Mouse (Mus musculus): ENCODE data around the gene Dpp6. TPM values are rescaled to one million over a fixed set of nuclear protein-coding genes. Genes with fewer than 3 reads are reported as not detected.
A peak's percentile ranks its signal among the peaks of the same experiment; 100 is the strongest.

Dpp6 gene
- polyA plus RNA-seq, 1 experiment from 2014 or later: 12.7 TPM

DNA sequence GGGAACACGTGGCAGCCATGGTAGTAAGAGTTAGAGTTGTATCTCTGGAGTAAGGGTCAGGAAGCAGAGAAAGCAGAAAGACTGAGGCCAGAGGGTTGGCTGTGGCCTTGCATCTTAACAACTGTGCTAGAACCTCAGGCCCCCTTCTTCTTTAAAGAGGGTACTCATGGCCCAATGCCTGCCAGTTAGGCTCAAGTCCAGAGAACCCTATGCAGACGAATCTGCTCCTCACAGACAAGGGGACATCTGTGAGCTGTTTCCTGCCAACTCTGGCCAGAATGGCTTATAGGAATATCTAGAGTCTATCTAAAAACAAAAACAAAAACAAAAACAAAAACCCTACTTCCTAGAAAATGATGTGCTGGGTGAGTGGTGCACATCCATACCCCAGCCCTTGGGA is 902.3 kb downstream of the Dpp6 start:
- Histone ChIP-seq H3K36me3 (no peaks in the 10 kb centered on the region), H3K27ac (no peak overlapping the region), H3K4me1 (replicated peaks) (peaks cover 5% of the 10 kb centered on the region), H3K27me3 (ENCODE audit: insufficient read depth, poor library complexity, severe bottlenecking) (no peaks in the 10 kb centered on the region), H3K9me3 (no peaks in the 10 kb centered on the region), H3K4me3 (no peak overlapping the region)
- no peak for DNase-seq (ENCODE audit: low spot score)
- 77% methylated on average over 2 of the region's 2 CpGs for WGBS

DNA sequence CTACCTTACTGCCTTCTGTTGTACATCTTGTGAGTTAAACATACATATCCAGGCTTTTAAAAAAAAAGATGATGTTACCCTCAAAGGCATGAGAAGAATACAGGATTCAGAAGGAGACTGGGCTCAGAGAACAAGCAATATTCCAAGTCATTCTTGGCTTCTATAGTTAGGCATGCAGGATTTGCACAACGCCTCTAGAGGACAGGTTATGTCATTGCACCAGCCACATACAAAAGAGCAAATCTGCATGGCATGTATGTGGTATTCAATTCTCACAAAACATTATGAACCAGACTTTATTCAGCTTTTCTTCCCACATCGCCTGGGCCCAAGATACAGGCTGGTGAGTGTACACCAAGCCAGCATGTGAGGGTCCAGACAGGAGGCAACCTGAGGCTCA is 907.5 kb downstream of the Dpp6 start:
- no peak for DNase-seq (ENCODE audit: low spot score)
- H3K9me3 ChIP-seq: 0 out of 2 replicates have a peak, but pooled peaks cover 5% of the 10 kb centered on the region
- H3K4me3 ChIP-seq: no peak overlapping the region
- no peaks in the 10 kb centered on the region for H3K4me1 ChIP-seq (replicated peaks)
- peaks cover 3% of the 10 kb centered on the region; the same call in 1 of the 2 replicates for H3K36me3 ChIP-seq
- H3K27me3 ChIP-seq (ENCODE audit: insufficient read depth, poor library complexity, severe bottlenecking): no peaks in the 10 kb centered on the region
- no peak overlapping the region for H3K27ac ChIP-seq
- WGBS: 33% methylated on average over 2 of the region's 2 CpGs

DNA sequence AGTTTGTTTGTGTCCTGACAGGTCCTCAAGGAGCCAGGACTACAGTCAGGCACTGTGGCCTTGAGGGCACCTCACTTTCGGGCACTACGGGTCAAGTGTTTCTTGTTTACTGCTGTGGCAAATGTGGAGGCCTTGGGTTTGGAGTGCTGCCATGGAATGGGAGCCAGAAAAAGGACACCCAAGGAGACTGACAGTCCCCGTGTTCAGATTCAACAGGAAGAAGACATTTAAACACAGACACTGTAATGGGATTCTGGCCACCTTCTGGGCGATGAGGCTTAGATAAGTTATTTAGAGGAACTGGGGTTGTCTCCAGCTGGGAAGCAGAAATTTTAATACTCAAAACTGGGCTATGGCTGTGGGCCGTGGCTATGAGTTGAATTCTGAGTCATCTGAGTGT is 913.7 kb downstream of the Dpp6 start:
- no peak for DNase-seq (ENCODE audit: low spot score)
- peaks cover 18% of the 10 kb centered on the region; the same call in 1 of the 2 replicates for H3K9me3 ChIP-seq
- H3K27me3 ChIP-seq (ENCODE audit: insufficient read depth, poor library complexity, severe bottlenecking): no peaks in the 10 kb centered on the region
- peaks cover 1% of the 10 kb centered on the region; the same call in 1 of the 2 replicates for H3K36me3 ChIP-seq
- H3K27ac ChIP-seq: no peak overlapping the region
- H3K4me1 ChIP-seq (replicated peaks): no peaks in the 10 kb centered on the region
- WGBS: 84% methylated on average over 5 of the region's 5 CpGs
- no peak overlapping the region for H3K4me3 ChIP-seq

DNA sequence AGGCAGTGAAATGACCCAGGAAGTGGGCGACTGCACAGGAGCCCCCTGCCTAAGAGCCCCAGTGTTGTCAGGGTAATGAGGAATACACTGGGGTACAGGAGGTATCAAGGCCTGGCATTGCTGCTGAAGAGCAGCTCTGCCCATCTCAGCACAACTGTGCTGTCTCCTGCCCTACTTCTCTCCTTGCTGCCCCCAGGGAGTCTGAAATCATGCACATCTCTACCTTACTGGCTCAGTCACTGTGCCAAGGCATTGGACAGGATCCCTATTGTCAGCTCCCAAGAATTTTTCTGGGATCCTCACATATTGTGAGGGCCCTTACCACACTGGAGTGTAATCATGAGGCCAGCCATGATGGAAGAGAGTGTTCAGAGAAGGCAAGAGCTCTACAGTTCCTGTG is 914.4 kb downstream of the Dpp6 start:
- Histone ChIP-seq H3K9me3 (peaks cover 18% of the 10 kb centered on the region; the same call in 1 of the 2 replicates), H3K27ac (no peak overlapping the region), H3K36me3 (no peaks in the 10 kb centered on the region), H3K4me1 (replicated peaks) (no peaks in the 10 kb centered on the region), H3K4me3 (no peak overlapping the region), H3K27me3 (ENCODE audit: insufficient read depth, poor library complexity, severe bottlenecking) (no peaks in the 10 kb centered on the region)
- no peak for DNase-seq (ENCODE audit: low spot score)
- WGBS: 72% methylated on average over 1 of the region's 1 CpGs

DNA sequence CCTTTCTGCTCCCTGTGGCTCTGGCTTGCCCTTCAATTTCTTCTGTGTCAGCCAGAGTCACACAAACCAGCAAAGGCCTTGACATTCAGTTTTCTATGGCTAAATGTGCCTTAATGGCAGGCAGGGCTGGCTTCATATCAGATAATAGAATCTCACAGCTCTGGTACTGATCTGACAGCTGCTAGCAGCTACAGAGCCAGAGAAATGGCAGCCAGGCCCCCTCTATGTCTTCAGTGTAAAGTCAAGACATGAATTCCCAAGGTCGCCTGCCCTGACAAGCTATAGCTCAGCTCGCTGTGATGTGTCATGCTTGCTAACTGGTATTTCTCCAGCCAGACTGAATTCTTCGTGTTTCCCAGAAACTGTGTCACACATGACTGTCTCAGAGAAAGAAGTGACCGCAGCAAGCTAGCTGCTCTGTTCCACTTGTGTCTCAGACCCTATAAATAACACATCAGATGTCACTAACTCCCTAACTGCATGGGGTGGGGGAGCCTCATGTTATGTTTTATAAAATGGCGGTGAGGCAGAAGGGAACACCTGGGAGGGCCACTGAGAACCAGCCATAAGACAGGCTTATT is 915.4 kb downstream of the Dpp6 start:
- H3K36me3 ChIP-seq: no peaks in the 10 kb centered on the region
- no peak overlapping the region for H3K27ac ChIP-seq

DNA sequence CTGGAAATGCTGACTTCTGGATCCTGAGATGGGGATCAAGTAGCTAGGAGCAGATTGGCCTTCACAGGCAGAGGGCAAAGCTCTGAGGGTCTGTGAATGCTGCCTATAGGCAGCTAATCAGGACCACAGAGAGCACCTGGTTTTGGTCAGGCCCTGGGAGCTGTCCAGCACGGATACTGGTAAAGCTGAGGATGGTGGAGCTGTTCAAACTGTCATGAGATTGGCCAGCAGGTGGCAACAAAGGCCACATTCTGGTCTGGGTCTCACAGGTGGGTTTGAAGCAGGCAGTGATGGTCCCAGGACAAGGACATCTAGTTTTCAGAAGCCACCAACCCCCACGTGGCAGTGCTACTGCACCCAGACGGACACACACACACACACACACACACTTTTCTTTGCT is 920.2 kb downstream of the Dpp6 start:
- H3K9me3 ChIP-seq: peaks cover 13% of the 10 kb centered on the region; the same call in 1 of the 2 replicates
- H3K36me3 ChIP-seq: peaks cover 36% of the 10 kb centered on the region
- WGBS: 7% methylated on average over 3 of the region's 3 CpGs
- no peak overlapping the region for H3K27ac ChIP-seq
- H3K27me3 ChIP-seq (ENCODE audit: insufficient read depth, poor library complexity, severe bottlenecking): no peaks in the 10 kb centered on the region
- no peak overlapping the region for H3K4me3 ChIP-seq
- DNase-seq (ENCODE audit: low spot score): peak; percentile 74
- no peaks in the 10 kb centered on the region for H3K4me1 ChIP-seq (replicated peaks)

More for the DNA sequence above, 915.4 kb downstream of the Dpp6 start:
- Histone ChIP-seq H3K4me3 (no peak overlapping the region), H3K27me3 (ENCODE audit: insufficient read depth, poor library complexity, severe bottlenecking) (no peaks in the 10 kb centered on the region), H3K4me1 (replicated peaks) (no peaks in the 10 kb centered on the region), H3K9me3 (peaks cover 18% of the 10 kb centered on the region; the same call in 1 of the 2 replicates)
- DNase-seq (ENCODE audit: low spot score): no peak
- 83% methylated on average over 5 of the region's 5 CpGs for WGBS

DNA sequence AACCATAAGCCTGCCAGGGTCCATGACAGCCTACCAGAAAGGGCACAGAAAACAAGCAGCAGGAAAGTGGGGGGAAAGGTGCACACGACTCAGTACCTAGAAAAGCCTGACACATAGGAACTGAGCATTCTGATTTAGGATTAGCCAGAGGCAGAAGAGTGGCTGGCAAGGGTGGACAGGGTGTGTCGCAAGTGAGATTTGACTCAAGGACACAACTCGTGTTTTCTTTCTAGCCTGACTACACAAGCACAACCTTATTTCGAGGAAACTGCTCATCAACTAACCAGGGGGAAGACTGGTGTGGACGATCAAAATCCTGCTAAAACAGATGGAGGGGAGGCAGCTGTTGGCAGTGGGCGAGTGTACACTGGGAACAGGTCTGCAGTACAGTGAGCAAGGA is 922.2 kb downstream of the Dpp6 start:
- H3K36me3 ChIP-seq: peaks cover 56% of the 10 kb centered on the region

DNA sequence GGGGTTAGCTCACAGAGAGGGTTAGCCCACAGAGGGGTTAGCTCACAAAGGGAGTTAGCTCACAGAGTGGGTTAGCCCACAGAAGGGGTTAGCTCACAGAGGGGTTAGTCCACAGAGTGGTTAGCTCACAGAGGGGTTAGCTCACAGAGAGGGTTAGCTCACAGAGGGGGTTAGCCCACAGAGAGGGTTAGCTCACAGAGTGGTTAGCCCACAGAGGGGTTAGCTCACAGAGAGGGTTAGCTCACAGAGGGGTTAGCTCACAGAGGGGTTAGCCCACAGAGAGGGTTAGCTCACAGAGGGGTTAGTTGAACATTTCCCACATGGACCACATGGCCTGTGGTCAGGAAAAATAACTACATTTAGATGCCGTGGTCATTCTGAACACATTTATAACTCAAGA is 927.9 kb downstream of the Dpp6 start:
- no peaks in the 10 kb centered on the region for H3K27me3 ChIP-seq (ENCODE audit: insufficient read depth, poor library complexity, severe bottlenecking)
- peaks cover 99% of the 10 kb centered on the region for H3K36me3 ChIP-seq
- 93% methylated on average over 1 of the region's 1 CpGs for WGBS
- H3K4me3 ChIP-seq: no peak overlapping the region
- no peaks in the 10 kb centered on the region for H3K9me3 ChIP-seq
- no peak for DNase-seq (ENCODE audit: low spot score)
- H3K27ac ChIP-seq: no peak overlapping the region
- H3K4me1 ChIP-seq (replicated peaks): no peaks in the 10 kb centered on the region

More for the DNA sequence above, 922.2 kb downstream of the Dpp6 start:
- Histone ChIP-seq H3K27ac (no peak overlapping the region), H3K4me3 (no peak overlapping the region), H3K4me1 (replicated peaks) (no peaks in the 10 kb centered on the region), H3K9me3 (peaks cover 9% of the 10 kb centered on the region; the same call in 1 of the 2 replicates), H3K27me3 (ENCODE audit: insufficient read depth, poor library complexity, severe bottlenecking) (no peaks in the 10 kb centered on the region)
- no peak for DNase-seq (ENCODE audit: low spot score)
- WGBS: 88% methylated on average over 6 of the region's 6 CpGs

DNA sequence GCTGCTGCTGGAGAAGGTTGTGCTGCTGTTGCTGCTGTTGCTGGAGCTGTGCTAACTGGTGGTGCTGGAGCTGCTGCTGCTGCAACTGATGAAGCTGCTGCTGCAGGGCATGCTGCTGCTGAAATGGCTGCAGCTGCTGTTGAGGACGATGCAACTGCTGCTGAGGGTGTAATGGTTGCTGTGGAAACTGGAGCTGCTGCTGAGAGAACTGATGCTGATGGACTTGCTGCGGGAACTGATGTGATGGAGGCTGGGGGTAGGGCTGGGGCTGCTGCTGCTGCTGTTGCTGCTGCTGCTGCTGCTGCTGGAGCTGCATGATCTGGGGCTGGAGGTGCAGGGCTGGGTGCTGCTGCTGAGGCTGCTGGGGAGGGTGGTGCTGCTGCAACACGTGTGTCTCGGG is 948.8 kb downstream of the Dpp6 start:
- Histone ChIP-seq H3K27me3 (ENCODE audit: insufficient read depth, poor library complexity, severe bottlenecking) (no peaks in the 10 kb centered on the region), H3K36me3 (peaks cover 100% of the 10 kb centered on the region), H3K4me3 (no peak overlapping the region), H3K4me1 (replicated peaks) (peaks cover 15% of the 10 kb centered on the region), H3K9me3 (no peaks in the 10 kb centered on the region), H3K27ac (0 out of 2 replicates have a peak overlapping the region, but pooled peaks have one; percentile 2)
- no peak for DNase-seq (ENCODE audit: low spot score)
- 76% methylated on average over 4 of the region's 4 CpGs for WGBS

DNA sequence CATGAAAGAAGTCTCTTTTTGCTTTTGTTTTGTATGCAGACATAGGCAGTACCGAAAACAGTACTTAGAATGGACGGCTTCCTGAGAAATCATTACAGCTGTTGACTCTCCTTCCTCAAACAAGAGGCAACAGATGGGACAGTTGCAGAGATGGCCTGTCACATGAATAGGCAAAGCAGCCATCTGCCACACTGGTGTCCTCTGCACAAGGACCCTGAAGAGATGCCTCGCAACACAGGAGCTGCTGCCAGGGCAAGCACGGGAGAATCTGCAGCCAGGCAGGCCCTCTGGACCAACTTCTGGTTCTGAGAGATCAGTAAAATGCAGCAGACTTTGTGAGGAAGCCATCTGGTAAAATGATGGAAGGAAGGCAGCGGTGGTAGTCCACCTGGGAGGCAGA is 950.9 kb downstream of the Dpp6 start:
- Histone ChIP-seq H3K36me3 (peaks cover 100% of the 10 kb centered on the region), H3K4me1 (replicated peaks) (peaks cover 15% of the 10 kb centered on the region)
- DNase-seq (ENCODE audit: low spot score): peak; percentile 18

More for the DNA sequence above, 950.9 kb downstream of the Dpp6 start:
- peak overlapping the region; percentile 79 for H3K27ac ChIP-seq
- WGBS: 76% methylated on average over 5 of the region's 5 CpGs
- H3K27me3 ChIP-seq (ENCODE audit: insufficient read depth, poor library complexity, severe bottlenecking): no peaks in the 10 kb centered on the region
- no peak overlapping the region for H3K4me3 ChIP-seq
- no peaks in the 10 kb centered on the region for H3K9me3 ChIP-seq

Data from hindbrain, embryonic 10.5 days (tissue).